ENCODE assay signal across 8 mouse cellular contexts in the genomic region with DNA sequence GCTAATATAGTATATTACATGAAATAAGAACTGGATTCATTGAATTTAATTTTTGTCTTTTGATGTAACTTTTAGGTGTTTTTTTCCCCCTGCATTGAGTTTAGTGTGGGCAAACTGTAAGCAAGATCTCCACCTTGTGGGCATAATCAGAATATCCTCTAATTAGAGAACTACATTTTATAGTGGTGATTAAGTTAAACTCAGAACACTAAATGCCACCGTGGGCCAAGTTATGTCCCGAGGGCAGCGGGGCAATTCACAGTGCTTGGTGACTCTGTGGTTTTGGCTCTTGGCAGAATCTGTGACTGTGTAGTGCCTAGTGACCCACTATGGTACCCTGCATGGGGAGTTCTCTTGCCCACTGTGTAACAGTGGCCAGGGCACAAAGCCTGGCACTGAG. TPM values are rescaled to one million over a fixed set of nuclear protein-coding genes. Genes with fewer than 3 reads are reported as not detected.
DNase-seq lines count a peak whose midpoint lies in the region.

No protein-coding gene starts in this region.

- peak; percentile 16 for DNase-seq in cerebellum, adult 11 months
- DNase-seq in cerebellum, postnatal 4 days (ENCODE audit: low spot score in 2 of 2) = no peak
- peak; percentile 13 for DNase-seq in left cerebral cortex, postnatal 4 days
- no peak for DNase-seq in left cerebral cortex, adult 18-20 months (ENCODE audit: low spot score in 2 of 2)
- peak; percentile 71 for DNase-seq in brain, adult 2 months (ENCODE audit: low read depth, low spot score)
- peak; percentile 26 for DNase-seq in lung, postnatal 36 days
- no peak for DNase-seq in right cerebral cortex, adult 2 months (ENCODE audit: low spot score in 2 of 2)
- DNase-seq in left cerebral cortex, adult 9 months (ENCODE audit: low spot score in 2 of 2) = no peak

- intact Hi-C loops in left cerebral cortex, postnatal 4 days (cut with DNase I) = loop anchor here (5.0 to 10.0 kb wide), 4 partner anchors 209 to 761 kb away; no protein-coding TSS in a partner anchor

RNA-seq across cellular contexts. Expression of a gene that starts 1.1 kb away (rescaled TPM):
- 10 to 100 TPM; 65.1 to 65.3 TPM for total RNA-seq in left cerebral cortex, postnatal 4 days (2021)
- 10 to 100 TPM; 64.0 to 69.9 TPM for total RNA-seq in left cerebral cortex, adult 18-20 months (2021)

RNA-seq across cellular contexts. Expression of a gene that starts 45.8 kb away (rescaled TPM):
- 100 to 1,000 TPM; 166 to 167 TPM for total RNA-seq in left cerebral cortex, postnatal 4 days (2021)
- total RNA-seq in left cerebral cortex, adult 18-20 months (2021) = 100 to 1,000 TPM; 186 to 190 TPM

Comparison
In these comparisons a context has a peak if more than half of its experiments do, and no peak if none do; other contexts are left out.
1. DNase-seq: peak in cerebellum, adult 11 months (single experiment), left cerebral cortex, postnatal 4 days (single experiment), brain, adult 2 months (single experiment) and lung, postnatal 36 days (single experiment); none in cerebellum, postnatal 4 days (0 of 2), left cerebral cortex, adult 18-20 months (0 of 2), right cerebral cortex, adult 2 months (0 of 2) and left cerebral cortex, adult 9 months (0 of 2).